Mouse (Mus musculus) monocyte, adult 5-6 weeks (primary cell): Measurements from ENCODE around the gene Dlg4. TPM values are rescaled to one million over a fixed set of nuclear protein-coding genes. Genes with fewer than 3 reads are reported as not detected.

ENCODE experiments used
- ATAC-seq: fragments of 153-309, 156-312 bp; replicated peaks from 2 replicates; pipeline ENCODE4 v1.8.0; 2017; ENCODE audit warnings: mild to moderate bottlenecking; ENCODE audit not compliant: low TSS enrichment, insufficient number of reproducible peaks, severe bottlenecking, poor library complexity, low FRiP score
- total RNA-seq: library from RNA; stranded (forward); fragments of 200-1000, 200-491, 200-594 nt; gene quantifications from 3 replicates; pipeline ENCODE4 v1.2.3, GENCODE M21; 2017

Gene Dlg4
- total RNA-seq, 1 experiment from 2014 or later: 3.5 TPM

GRCm38 (mm10) chr11:70075581-70075980, 58.8 kb downstream of the Dlg4 start:
- ATAC-seq: no peak

GRCm38 (mm10) chr11:70077441-70077840, 60.7 kb downstream of the Dlg4 start:
- no peak for ATAC-seq

- no peak for ATAC-seq
Observed at GRCm38 (mm10) chr11:70079175-70079574, 62.4 kb downstream of the Dlg4 start.

- peak; percentile 38; the same call in 1 of the 2 replicates for ATAC-seq
Observed at GRCm38 (mm10) chr11:70079928-70080327, 63.2 kb downstream of the Dlg4 start.

GRCm38 (mm10) chr11:70080803-70081590, 64.3 kb downstream of the Dlg4 start:
- ATAC-seq: no peak

GRCm38 (mm10) chr11:70084563-70084962, 67.8 kb downstream of the Dlg4 start:
- ATAC-seq: peak; percentile 88

GRCm38 (mm10) chr11:70091986-70092783, 75.4 kb downstream of the Dlg4 start, which contains the start of gene Asgr2:
Gene Asgr2, plus strand, starts transcription at chr11:70092644.
- ATAC-seq: peak; percentile 83

Other genes starting within 250 kb of the Dlg4 start
- 2.3 to 5.8 TPM (median 2.7 TPM) in 3 replicates for gene Chrnb1, start 221.0 kb upstream of the Dlg4 start, total RNA-seq
- 0.64 TPM in 1 of 3 replicates, not detected in the others for gene Fgf11, start 215.1 kb upstream of the Dlg4 start, total RNA-seq
- not detected in 3 replicates for gene Tmem102, start 211.3 kb upstream of the Dlg4 start, total RNA-seq
- not detected in 3 replicates for gene Gm39566, start 201.6 kb upstream of the Dlg4 start, total RNA-seq
- gene Spem2, start 198.5 kb upstream of the Dlg4 start, total RNA-seq: 0.29 TPM in 1 of 3 replicates, not detected in the others
- gene Spem1, start 194.8 kb upstream of the Dlg4 start, total RNA-seq: not detected in 3 replicates
- 0.10 to 0.29 TPM (median 0.11 TPM) in 3 replicates for gene Nlgn2, start 179.2 kb upstream of the Dlg4 start, total RNA-seq
- 35.3 to 85.7 TPM (median 75.7 TPM) in 3 replicates for gene Tmem256, start 178.4 kb upstream of the Dlg4 start, total RNA-seq
- 0.53 to 3.8 TPM (median 2.8 TPM) in 3 replicates for gene Plscr3, start 170.6 kb upstream of the Dlg4 start, total RNA-seq
- gene Tnk1, start 158.2 kb upstream of the Dlg4 start, total RNA-seq: not detected in 3 replicates
- gene Tmem95, start 138.9 kb upstream of the Dlg4 start, total RNA-seq: not detected in 3 replicates
- 1.6 to 9.9 TPM (median 2.5 TPM) in 3 replicates for gene Kctd11, start 135.5 kb upstream of the Dlg4 start, total RNA-seq
- 83.6 to 201 TPM (median 84.0 TPM) in 3 replicates for gene Acap1, start 121.4 kb upstream of the Dlg4 start, total RNA-seq
- gene 2810408A11Rik, start 116.0 kb upstream of the Dlg4 start, total RNA-seq: 0.87 TPM in 1 of 3 replicates, not detected in the others
- gene Neurl4, start 115.9 kb upstream of the Dlg4 start, total RNA-seq: 16.1 to 57.8 TPM (median 24.6 TPM) in 3 replicates
- 85.4 to 110 TPM (median 101 TPM) in 3 replicates for gene Gps2, start 103.1 kb upstream of the Dlg4 start, total RNA-seq
- gene Eif5a, start 95.0 kb upstream of the Dlg4 start, total RNA-seq: 255 to 299 TPM (median 276 TPM) in 3 replicates
- gene Ybx2, start 81.1 kb upstream of the Dlg4 start, total RNA-seq: not detected in 3 replicates
- gene Slc2a4, start 68.8 kb upstream of the Dlg4 start, total RNA-seq: not detected in 3 replicates
- not detected in 3 replicates for gene Cldn7, start 52.2 kb upstream of the Dlg4 start, total RNA-seq
- 19.4 to 30.8 TPM (median 23.6 TPM) in 3 replicates for gene Ctdnep1, start 35.8 kb upstream of the Dlg4 start, total RNA-seq
- 29.0 to 43.7 TPM (median 33.9 TPM) in 3 replicates for gene Elp5, start 34.4 kb upstream of the Dlg4 start, total RNA-seq
- 244 to 340 TPM (median 296 TPM) in 3 replicates for gene Gabarap, start 25.8 kb upstream of the Dlg4 start, total RNA-seq
- gene Phf23, start 21.2 kb upstream of the Dlg4 start, total RNA-seq: 48.7 to 74.0 TPM (median 57.5 TPM) in 3 replicates
- 18.6 to 27.1 TPM (median 19.1 TPM) in 3 replicates for gene Dvl2, start 16.3 kb upstream of the Dlg4 start, total RNA-seq
- gene Acadvl, start 1.5 kb upstream of the Dlg4 start, total RNA-seq: 46.9 to 64.6 TPM (median 55.3 TPM) in 3 replicates
- gene Asgr1, start 37.1 kb downstream of the Dlg4 start, total RNA-seq: not detected in 3 replicates
- 2.8 TPM in 1 of 3 replicates, not detected in the others for gene Asgr2, start 75.7 kb downstream of the Dlg4 start, total RNA-seq
- 0.38 to 0.39 TPM in 2 of 3 replicates, not detected in the other for gene Mgl2, start 113.4 kb downstream of the Dlg4 start, total RNA-seq
- 5.3 to 21.7 TPM (median 15.6 TPM) in 3 replicates for gene Clec10a, start 139.3 kb downstream of the Dlg4 start, total RNA-seq
- not detected in 3 replicates for gene Slc16a11, start 195.8 kb downstream of the Dlg4 start, total RNA-seq
- gene Slc16a13, start 204.1 kb downstream of the Dlg4 start, total RNA-seq: 1.9 to 11.0 TPM (median 3.1 TPM) in 3 replicates
- not detected in 3 replicates for gene Bcl6b, start 212.9 kb downstream of the Dlg4 start, total RNA-seq
- gene 0610010K14Rik, start 221.0 kb downstream of the Dlg4 start, total RNA-seq: 8.1 to 28.1 TPM (median 18.3 TPM) in 3 replicates
- 3.3 to 5.8 TPM in 2 of 3 replicates, not detected in the other for gene Gm21988, start 222.9 kb downstream of the Dlg4 start, total RNA-seq
- gene Rnasek, start 222.9 kb downstream of the Dlg4 start, total RNA-seq: 17.5 to 31.1 TPM (median 23.2 TPM) in 3 replicates
- gene Alox12, start 238.4 kb downstream of the Dlg4 start, total RNA-seq: 0.85 to 26.1 TPM (median 1.6 TPM) in 3 replicates